Mouse (Mus musculus) myocyte (in vitro differentiated cells): ENCODE results near the gene 1810055G02Rik. TPM values are rescaled to one million over a fixed set of nuclear protein-coding genes. Genes with fewer than 3 reads are reported as not detected.
A peak's percentile ranks its signal among the peaks of the same experiment; 100 is the strongest.

ENCODE experiments used
- H3K27me3 ChIP-seq: one replicate; pipeline ENCODE4 v1.6.1; 2011; ENCODE audit not compliant: control insufficient read depth, insufficient read depth, insufficient read length
- H3K36me3 ChIP-seq: one replicate; pipeline ENCODE4 v1.6.1; 2011; ENCODE audit not compliant: control insufficient read depth, insufficient read depth
- H3K4me2 ChIP-seq: one replicate; pipeline ENCODE4 v1.6.1; 2011; ENCODE audit warnings: low read depth, control low read depth
- H3K4me3 ChIP-seq: one replicate; pipeline ENCODE4 v1.5.1; 2011; ENCODE audit warnings: mild to moderate bottlenecking, control low read depth, moderate library complexity
- H3K79me2 ChIP-seq: one replicate; pipeline ENCODE4 v1.6.1; 2011; ENCODE audit not compliant: control insufficient read depth, insufficient read depth
- H3ac ChIP-seq: one replicate; pipeline ENCODE4 v1.6.1; 2011; ENCODE audit not compliant: control insufficient read depth, insufficient read length
- CEBPB ChIP-seq: IDR thresholded peaks from 2 replicates; pipeline ENCODE4 v1.6.1; 2011; ENCODE audit warnings: mild to moderate bottlenecking, moderate library complexity; ENCODE audit not compliant: poor library complexity, insufficient read depth, severe bottlenecking
- E2F4 ChIP-seq: IDR thresholded peaks from one replicate; pipeline ENCODE4 v1.6.1; 2011; ENCODE audit warnings: mild to moderate bottlenecking, control low read depth, moderate library complexity; ENCODE audit not compliant: insufficient read depth
- MAX ChIP-seq: IDR thresholded peaks from one replicate; pipeline ENCODE4 v1.6.1; 2011; ENCODE audit warnings: low read depth, mild to moderate bottlenecking, control low read depth
- MYOD1 ChIP-seq, 3 experiments: IDR thresholded peaks; one replicate each; pipeline ENCODE4 v1.6.1; 2011; ENCODE audit warnings: control low read depth in 2 of 3, low read depth in 2 of 3, mild to moderate bottlenecking in 2 of 3, moderate library complexity in 1 of 3; ENCODE audit not compliant: insufficient read length in 2 of 3, control insufficient read depth in 1 of 3
- MYOG ChIP-seq, 3 experiments: IDR thresholded peaks; one replicate each; pipeline ENCODE4 v1.6.1; 2011; ENCODE audit warnings: control low read depth in 2 of 3, low read depth in 2 of 3, mild to moderate bottlenecking in 2 of 3; ENCODE audit not compliant: insufficient read length in 2 of 3, control insufficient read depth in 1 of 3, insufficient read depth in 1 of 3
- POLR2A ChIP-seq: IDR thresholded peaks from one replicate; pipeline ENCODE4 v1.6.1; 2011; ENCODE audit warnings: low read depth, mild to moderate bottlenecking, control low read depth, moderate library complexity; ENCODE audit not compliant: insufficient read length
- POLR2AphosphoS2 ChIP-seq: IDR thresholded peaks from one replicate; pipeline ENCODE4 v1.6.1; 2011; ENCODE audit warnings: low read depth, control low read depth; ENCODE audit not compliant: insufficient read length
- REST ChIP-seq: IDR thresholded peaks from one replicate; pipeline ENCODE4 v1.6.1; 2011; ENCODE audit warnings: mild to moderate bottlenecking, control low read depth, moderate library complexity; ENCODE audit not compliant: insufficient read depth, insufficient read length
- SRF ChIP-seq: IDR thresholded peaks from one replicate; pipeline ENCODE4 v1.6.1; 2011; ENCODE audit warnings: low read depth; ENCODE audit not compliant: control insufficient read depth, insufficient read length
- TCF12 ChIP-seq: IDR thresholded peaks from one replicate; pipeline ENCODE4 v1.6.1; 2011; ENCODE audit warnings: mild to moderate bottlenecking, control low read depth; ENCODE audit not compliant: poor library complexity, insufficient read depth, severe bottlenecking
- TCF3 ChIP-seq: IDR thresholded peaks from one replicate; pipeline ENCODE4 v1.6.1; 2011; ENCODE audit warnings: low read depth, control low read depth; ENCODE audit not compliant: insufficient read length
- USF1 ChIP-seq: IDR thresholded peaks from one replicate; pipeline ENCODE4 v1.6.1; 2011; ENCODE audit warnings: low read depth, mild to moderate bottlenecking, control low read depth, moderate library complexity
- polyA plus RNA-seq: library from polyadenylated mRNA; unstranded; fragments of >200 nt; fragmentation: generic; extraction: Trizol; gene quantifications from one replicate; pipeline ENCODE4 v1.2.1, GENCODE M21; 2012; ENCODE audit warnings: missing spikeins

The 1810055G02Rik gene
- polyA plus RNA-seq, 1 experiment, result 51.1 TPM

- TF ChIP-seq E2F4, result no peak
- no peak for TF ChIP-seq TCF12
- no peak for TF ChIP-seq USF1
- TF ChIP-seq MAX, result no peak
- no peak for TF ChIP-seq MYOG (IDR thresholded peaks at IDR 0.05; ENCODE audit: control insufficient read depth in 1 of 3, insufficient read depth in 1 of 3, insufficient read length in 2 of 3, low read depth in 2 of 3)
- TF ChIP-seq POLR2A, result no peak
- TF ChIP-seq MYOD1 (IDR thresholded peaks at IDR 0.05; ENCODE audit: control insufficient read depth in 1 of 3, insufficient read length in 2 of 3, low read depth in 2 of 3), result no peak
Measured at GRCm38 (mm10) chr19:3667979-3668378, 40.1 kb upstream of the 1810055G02Rik start.

GRCm38 (mm10) chr19:3668551-3668950 lies 39.5 kb upstream of the 1810055G02Rik start:
- no peak overlapping the region for H3K4me3 ChIP-seq
- no peaks in the 10 kb centered on the region for H3K27me3 ChIP-seq
- TF ChIP-seq MYOG (IDR thresholded peaks at IDR 0.05; ENCODE audit: control insufficient read depth in 1 of 3, insufficient read depth in 1 of 3, insufficient read length in 2 of 3, low read depth in 2 of 3) (no peak), POLR2AphosphoS2 (no peak), MAX (no peak), REST (no peak)
- peak overlapping the region; percentile 60 for H3K4me2 ChIP-seq
- H3ac ChIP-seq, result no peak overlapping the region
- H3K36me3 ChIP-seq, result no peaks in the 10 kb centered on the region
- H3K79me2 ChIP-seq, result peaks cover 65% of the 10 kb centered on the region

More at GRCm38 (mm10) chr19:3667979-3668378, 40.1 kb upstream of the 1810055G02Rik start:
- Histone ChIP-seq H3K4me2 (no peak overlapping the region), H3ac (no peak overlapping the region), H3K4me3 (no peak overlapping the region), H3K79me2 (peaks cover 64% of the 10 kb centered on the region), H3K36me3 (no peaks in the 10 kb centered on the region), H3K27me3 (no peaks in the 10 kb centered on the region)

DNA sequence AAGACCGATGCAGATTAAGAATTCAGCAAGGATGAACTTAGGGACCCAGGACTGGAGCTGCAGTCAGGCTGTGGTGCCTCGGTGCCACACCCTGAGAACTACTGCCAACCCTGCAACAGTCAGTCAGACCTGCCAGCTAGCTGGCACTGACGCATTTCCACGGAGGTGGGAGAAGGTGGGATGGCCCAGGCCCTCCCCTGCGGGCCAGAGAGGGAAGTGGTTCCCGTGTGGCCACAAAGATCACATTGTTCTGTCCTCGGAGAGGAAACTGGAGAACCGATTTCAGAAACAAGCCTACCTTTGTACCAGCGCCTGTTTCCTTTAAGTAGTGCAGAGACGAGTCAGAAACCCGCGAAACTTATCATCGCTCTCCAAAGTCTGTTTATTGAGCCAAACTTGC lies 39.0 kb upstream of the 1810055G02Rik start:
- Histone ChIP-seq H3ac (no peak overlapping the region), H3K4me3 (no peak overlapping the region), H3K4me2 (peak overlapping the region; percentile 60), H3K36me3 (no peaks in the 10 kb centered on the region), H3K79me2 (peaks cover 65% of the 10 kb centered on the region), H3K27me3 (no peaks in the 10 kb centered on the region)
- TF ChIP-seq REST, result no peak
- TF ChIP-seq TCF3, result no peak
- no peak for TF ChIP-seq MYOG (IDR thresholded peaks at IDR 0.05; ENCODE audit: control insufficient read depth in 1 of 3, insufficient read depth in 1 of 3, insufficient read length in 2 of 3, low read depth in 2 of 3)
- no peak for TF ChIP-seq MAX
- TF ChIP-seq USF1, result no peak
- no peak for TF ChIP-seq MYOD1 (IDR thresholded peaks at IDR 0.05; ENCODE audit: control insufficient read depth in 1 of 3, insufficient read length in 2 of 3, low read depth in 2 of 3)

DNA sequence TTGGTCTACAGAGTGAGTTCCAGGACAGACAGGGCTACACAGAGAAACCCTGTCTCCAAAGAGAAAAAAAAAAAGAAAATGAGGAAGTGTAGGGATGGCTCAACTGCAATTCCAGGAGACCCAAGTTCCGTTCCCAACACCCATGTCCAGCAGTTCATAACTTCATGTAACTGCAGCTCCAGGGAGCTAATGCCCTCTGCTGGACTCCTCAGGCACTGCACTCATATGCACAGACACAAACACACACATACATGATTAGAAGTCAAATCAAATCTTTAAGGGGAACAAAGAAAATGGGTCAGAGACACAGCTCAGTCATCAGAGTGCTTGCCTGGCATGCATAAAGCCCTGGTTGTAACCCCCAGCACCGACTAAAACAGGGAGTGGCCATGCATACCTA lies 34.9 kb upstream of the 1810055G02Rik start:
- Histone ChIP-seq H3K36me3 (no peaks in the 10 kb centered on the region), H3K79me2 (peaks cover 59% of the 10 kb centered on the region), H3K27me3 (no peaks in the 10 kb centered on the region), H3K4me3 (no peak overlapping the region), H3K4me2 (no peak overlapping the region), H3ac (no peak overlapping the region)
- no peak for TF ChIP-seq POLR2A
- no peak for TF ChIP-seq TCF3
- TF ChIP-seq POLR2AphosphoS2, result no peak
- TF ChIP-seq MYOD1 (IDR thresholded peaks at IDR 0.05; ENCODE audit: control insufficient read depth in 1 of 3, insufficient read length in 2 of 3, low read depth in 2 of 3), result no peak
- TF ChIP-seq USF1, result no peak
- no peak for TF ChIP-seq REST
- no peak for TF ChIP-seq TCF12
- no peak for TF ChIP-seq SRF
- no peak for TF ChIP-seq CEBPB
- no peak for TF ChIP-seq MAX
- no peak for TF ChIP-seq E2F4
- TF ChIP-seq MYOG (IDR thresholded peaks at IDR 0.05; ENCODE audit: control insufficient read depth in 1 of 3, insufficient read depth in 1 of 3, insufficient read length in 2 of 3, low read depth in 2 of 3), result no peak

- no peak overlapping the region for H3K4me3 ChIP-seq
Measured at GRCm38 (mm10) chr19:3674122-3674855, 33.8 kb upstream of the 1810055G02Rik start.

More at GRCm38 (mm10) chr19:3674122-3674855, 33.8 kb upstream of the 1810055G02Rik start:
- H3K27me3 ChIP-seq, result no peaks in the 10 kb centered on the region
- no peak overlapping the region for H3ac ChIP-seq
- H3K4me2 ChIP-seq, result no peak overlapping the region
- H3K79me2 ChIP-seq, result peaks cover 62% of the 10 kb centered on the region
- H3K36me3 ChIP-seq, result no peaks in the 10 kb centered on the region
- TF ChIP-seq E2F4 (no peak), SRF (no peak)
